Mouse (Mus musculus) NIH3T3 (cell line): ENCODE data around the gene Ccdc9b.

ENCODE experiments used
- DNase-seq: peaks from one replicate; pipeline ENCODE4 v3.0.0-alpha.2; 2012; ENCODE audit warnings: low read depth

The Ccdc9b gene

GRCm38 (mm10) chr2:118761906-118762783, at the start of gene Ccdc9b:
Ccdc9b (minus strand) TSS chr2:118762661.
- peak; percentile 95 for DNase-seq

DNA sequence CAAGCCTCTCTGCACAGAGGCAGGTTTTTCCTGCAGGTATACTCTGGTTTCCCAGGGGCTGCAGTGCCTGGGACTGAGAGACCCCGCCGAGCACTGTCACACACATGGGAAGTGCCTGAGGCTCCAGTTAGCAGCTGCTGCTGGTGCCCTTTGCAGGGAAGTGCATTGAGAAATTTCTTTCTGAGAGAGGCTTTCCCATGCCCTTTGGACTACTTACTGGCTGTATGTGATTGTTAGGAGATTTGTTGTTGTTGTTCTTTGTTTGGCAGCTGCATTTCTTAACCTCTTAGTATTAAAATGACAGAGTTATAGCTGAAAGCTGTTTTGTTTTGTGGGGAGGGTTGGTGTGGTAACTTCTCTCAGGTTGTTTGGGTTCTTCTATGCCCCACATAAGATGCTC, 48.4 kb upstream of the Ccdc9b start:
- DNase-seq, result no peak

DNA sequence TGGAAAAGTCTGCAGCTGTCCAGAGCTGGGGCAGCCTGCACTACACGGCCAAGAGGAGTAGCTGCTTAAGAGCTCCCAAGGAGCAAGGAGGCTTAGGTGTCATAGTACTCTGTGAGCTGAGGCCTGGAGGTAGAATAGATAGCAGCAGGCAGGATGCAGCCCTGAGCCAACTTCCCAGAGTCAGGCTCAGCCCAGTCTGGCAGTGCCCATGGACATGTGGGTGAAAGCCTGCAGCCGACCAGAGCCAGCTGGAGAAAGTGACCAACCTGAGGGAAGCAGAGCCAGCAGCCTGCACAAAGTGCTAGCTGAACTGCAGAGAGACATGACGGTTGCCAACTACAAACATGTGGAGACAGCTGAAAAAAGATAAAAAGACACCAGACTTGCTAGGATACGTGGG, 44.4 kb upstream of the Ccdc9b start:
- DNase-seq, result no peak

GRCm38 (mm10) chr2:118805756-118806155, 43.3 kb upstream of the Ccdc9b start:
- no peak for DNase-seq

GRCm38 (mm10) chr2:118805137-118805536, 42.7 kb upstream of the Ccdc9b start:
- no peak for DNase-seq

GRCm38 (mm10) chr2:118804474-118804873, 42.0 kb upstream of the Ccdc9b start:
- DNase-seq, result no peak

DNA sequence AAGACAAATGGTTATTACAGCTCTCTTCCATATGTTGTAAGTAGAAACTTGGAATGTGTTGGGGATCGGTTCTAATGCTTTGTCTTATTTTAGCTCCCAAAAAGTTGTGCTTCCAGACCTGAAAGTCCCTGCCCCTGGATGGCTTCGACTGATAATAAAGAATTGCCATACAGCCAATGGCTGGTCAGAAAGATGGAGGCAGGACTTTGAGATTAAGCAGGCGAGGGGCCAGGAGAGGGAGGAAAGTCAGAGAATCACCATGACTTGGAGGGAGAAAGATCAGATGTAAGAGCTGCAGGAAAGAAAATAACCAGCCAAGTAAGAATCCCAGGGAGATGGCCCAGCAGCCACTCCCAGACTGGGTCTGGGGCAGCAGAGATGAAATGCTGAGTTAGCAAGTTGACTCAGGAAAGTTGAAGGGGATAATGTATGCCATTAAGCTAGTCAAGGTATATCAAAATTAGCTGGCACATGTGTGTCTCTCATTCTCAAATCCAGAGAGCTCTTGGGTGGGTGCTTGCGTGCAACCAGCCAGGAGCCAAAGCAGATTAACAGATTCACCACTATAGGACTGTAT, 40.2 kb upstream of the Ccdc9b start:
- no peak for DNase-seq

GRCm38 (mm10) chr2:118793636-118794035, 31.2 kb upstream of the Ccdc9b start:
- no peak for DNase-seq

DNA sequence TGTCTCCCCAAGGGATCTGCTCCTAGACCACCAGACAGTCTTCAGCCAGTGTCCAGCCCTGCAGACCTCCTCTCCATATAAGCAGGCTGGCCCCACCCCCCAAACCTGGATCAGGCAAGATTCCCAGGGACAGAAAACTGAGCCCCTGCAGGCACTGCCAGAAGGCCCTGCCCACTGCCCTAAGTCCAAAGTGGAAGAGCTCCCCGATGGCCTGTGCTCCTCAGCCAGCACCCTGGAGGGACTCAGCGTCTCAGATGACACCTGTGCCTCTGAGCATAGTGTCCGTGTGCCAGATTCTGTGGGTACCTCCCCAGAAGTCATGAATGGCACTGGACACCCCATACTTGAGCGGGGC, 29.8 kb upstream of the Ccdc9b start:
- no peak for DNase-seq

- no peak for DNase-seq
Measured at GRCm38 (mm10) chr2:118791591-118792258, 29.3 kb upstream of the Ccdc9b start.

DNA sequence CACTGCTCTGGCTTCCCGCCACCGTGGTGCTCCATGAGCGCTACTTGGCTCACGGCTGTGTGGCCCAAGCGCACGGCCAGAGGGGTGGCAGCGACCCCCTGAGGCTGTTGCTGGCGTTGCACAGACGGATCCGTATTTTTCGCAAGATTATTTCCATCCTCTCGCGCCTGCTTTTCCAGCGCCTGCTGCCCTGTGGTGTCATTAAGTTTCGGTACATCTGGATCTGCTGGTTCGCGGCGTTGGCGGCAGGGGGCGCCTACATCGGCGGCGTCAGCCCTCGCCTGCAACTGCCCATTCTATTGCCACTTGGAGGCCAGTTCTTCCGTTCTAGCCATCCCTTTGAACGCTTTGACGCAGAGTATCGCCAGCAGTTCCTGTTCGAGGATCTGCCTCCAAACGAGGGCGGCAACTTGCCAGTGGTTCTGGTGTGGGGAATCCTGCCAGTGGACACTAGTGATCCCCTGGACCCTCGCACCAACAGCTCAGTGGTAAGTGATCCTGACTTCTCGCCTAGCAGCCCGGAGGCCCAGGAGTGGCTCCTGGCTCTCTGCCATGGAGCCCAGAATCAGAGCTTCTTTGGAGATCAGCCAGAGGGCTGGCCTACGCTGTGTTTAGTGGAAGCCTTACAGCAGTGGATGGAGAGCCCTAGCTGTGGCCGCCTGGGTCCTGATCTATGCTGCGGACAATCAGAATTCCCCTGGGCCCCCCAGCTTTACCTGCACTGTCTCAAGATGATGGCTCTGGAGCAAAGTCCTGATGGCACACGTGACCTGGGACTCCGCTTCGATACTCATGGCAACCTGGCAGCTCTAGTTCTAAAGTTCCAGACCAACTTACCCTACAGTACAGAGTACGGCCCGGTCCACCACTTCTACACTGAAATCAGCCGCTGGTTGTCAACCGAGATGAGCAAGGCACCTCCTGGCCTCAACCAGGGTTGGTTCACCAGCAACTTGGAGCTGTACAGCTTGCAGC, 28.4 kb upstream of the Ccdc9b start:
- DNase-seq, result peak; percentile 15

DNA sequence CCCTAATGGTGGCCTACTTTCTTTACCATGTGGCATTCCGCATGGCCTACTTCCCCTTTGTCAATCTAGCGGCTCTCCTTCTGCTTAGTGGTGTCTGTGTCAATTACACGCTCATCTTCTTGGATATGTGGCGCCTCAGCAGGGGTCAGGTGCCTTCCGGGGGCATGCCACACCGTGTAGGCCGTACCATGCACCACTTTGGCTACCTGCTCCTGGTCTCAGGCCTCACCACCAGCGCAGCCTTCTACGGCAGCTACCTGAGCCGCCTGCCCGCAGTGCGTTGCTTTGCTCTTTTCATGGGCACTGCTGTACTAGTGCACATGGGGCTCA, 27.7 kb upstream of the Ccdc9b start:
- DNase-seq, result no peak

DNA sequence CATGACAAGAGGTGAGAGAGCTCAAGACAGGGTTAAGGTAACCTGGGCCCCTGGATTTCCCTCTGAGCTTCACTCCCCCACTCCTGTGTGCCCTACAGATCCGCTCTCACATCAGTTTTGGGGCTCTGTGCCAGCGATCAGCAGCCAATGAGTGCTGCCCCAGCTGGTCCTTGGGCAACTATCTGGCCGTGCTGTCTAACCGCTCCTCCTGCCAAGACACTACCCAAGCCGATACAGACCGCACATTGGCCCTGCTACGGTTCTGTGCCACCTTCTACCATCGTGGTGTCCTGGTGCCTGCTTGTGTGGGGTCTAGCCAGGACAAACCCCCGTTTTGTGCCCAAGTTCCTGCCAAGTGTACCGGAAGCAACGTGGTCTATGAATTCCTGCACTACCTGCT, 27.0 kb upstream of the Ccdc9b start:
- DNase-seq, result no peak

DNA sequence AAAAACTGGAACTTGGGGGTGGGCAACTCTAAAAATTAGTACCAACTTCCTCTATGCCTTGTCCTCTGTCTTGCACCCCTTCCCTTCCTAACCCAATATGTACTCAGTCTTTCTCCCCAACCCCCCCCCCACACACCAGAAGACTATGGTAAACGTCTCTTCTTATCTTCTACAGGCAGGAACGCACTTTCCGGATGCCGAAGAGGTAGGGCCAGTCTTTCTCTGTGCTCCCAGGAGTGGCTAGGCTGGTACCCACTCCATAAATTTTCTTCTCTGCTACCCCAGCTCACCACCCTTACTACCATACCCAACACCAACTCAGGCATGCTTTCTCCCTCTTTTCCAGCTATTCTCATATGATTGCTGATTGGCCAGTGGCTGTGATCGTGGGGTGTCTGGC, 24.1 kb upstream of the Ccdc9b start:
- DNase-seq, result no peak

- no peak for DNase-seq
Measured at GRCm38 (mm10) chr2:118783663-118784062, 21.2 kb upstream of the Ccdc9b start.

DNA sequence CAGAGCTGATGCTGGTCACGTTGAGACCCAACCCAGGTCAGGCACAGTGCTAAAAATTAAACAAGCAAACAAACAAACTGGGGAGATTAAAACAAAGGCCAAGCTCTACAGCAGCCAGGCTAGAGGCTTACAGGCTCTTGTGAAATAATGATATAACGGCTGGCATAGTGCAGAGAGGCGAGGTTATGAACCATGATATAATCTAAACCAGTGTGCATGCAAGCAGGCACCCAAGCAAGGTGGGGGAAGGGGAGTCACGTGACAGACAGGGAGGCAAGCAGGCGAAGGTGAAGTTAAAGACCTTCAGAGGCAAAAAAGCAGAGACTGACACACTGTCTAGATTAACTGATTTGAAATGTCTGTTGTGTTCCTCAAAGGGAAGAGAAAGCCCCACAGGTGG, 20.6 kb upstream of the Ccdc9b start:
- peak; percentile 43 for DNase-seq

DNA sequence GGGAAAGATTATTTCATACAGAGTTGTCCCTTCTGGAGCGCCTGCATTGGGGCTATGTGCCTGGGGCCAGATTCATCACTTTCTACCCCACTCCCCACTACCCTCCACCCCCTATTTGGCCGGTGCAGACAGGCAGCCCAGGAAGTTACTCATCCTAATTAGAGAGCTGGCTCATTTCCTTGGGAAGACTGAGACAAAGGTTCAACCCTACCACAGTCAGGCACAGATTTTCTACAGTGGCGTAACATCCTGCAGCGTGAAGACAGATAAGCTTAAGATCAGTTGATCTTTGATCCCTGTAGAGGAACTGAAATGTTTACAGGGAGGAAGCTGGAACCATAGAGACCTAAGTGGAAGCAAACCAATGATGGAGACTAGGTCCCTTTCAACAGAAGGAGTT, 19.8 kb upstream of the Ccdc9b start:
- DNase-seq, result peak; percentile 17

GRCm38 (mm10) chr2:118781115-118781514, 18.7 kb upstream of the Ccdc9b start:
- DNase-seq, result no peak

- peak; percentile 98 for DNase-seq
Measured at GRCm38 (mm10) chr2:118779504-118780480, 17.3 kb upstream of the Ccdc9b start, which contains the start of gene Disp2. Disp2 (plus strand) TSS chr2:118779719.

GRCm38 (mm10) chr2:118779065-118779464, 16.6 kb upstream of the Ccdc9b start:
- DNase-seq, result peak; percentile 77

- DNase-seq, result no peak
Measured at GRCm38 (mm10) chr2:118778418-118778817, 16.0 kb upstream of the Ccdc9b start.
